Mouse (Mus musculus) CH12.LX (cell line): Measurements from ENCODE around the gene Mark2.

Experiments used
- EP300 ChIP-seq: IDR thresholded peaks from 2 replicates; pipeline ENCODE4 v1.6.1; 2011; ENCODE audit warnings: low read length, improper control_type of control experiment
- HCFC1 ChIP-seq: IDR thresholded peaks from 2 replicates; pipeline ENCODE4 v1.6.1; 2012; ENCODE audit warnings: low read depth, mild to moderate bottlenecking, inconsistent platforms, low read length, improper control_type of control experiment
- IRF4 ChIP-seq: IDR thresholded peaks from 2 replicates; pipeline ENCODE4 v1.6.1; 2014; ENCODE audit warnings: low read depth, mild to moderate bottlenecking, inconsistent platforms, low read length, improper control_type of control experiment
- MAZ ChIP-seq: IDR thresholded peaks from 2 replicates; pipeline ENCODE4 v1.6.1; 2012; ENCODE audit warnings: low read depth, mild to moderate bottlenecking, inconsistent platforms, low read length, improper control_type of control experiment, moderate library complexity
- POLR2A ChIP-seq: IDR thresholded peaks from 2 replicates; pipeline ENCODE4 v1.6.1; 2011; ENCODE audit warnings: low read depth, mild to moderate bottlenecking, improper control_type of control experiment, low read length
- SMC3 ChIP-seq: IDR thresholded peaks from 2 replicates; pipeline ENCODE4 v1.6.1; 2011; ENCODE audit warnings: low read depth, low read length, improper control_type of control experiment

- TF ChIP-seq MAZ (peak; percentile 82), POLR2A (no peak), SMC3 (peak; percentile 92), EP300 (no peak), IRF4 (peak; percentile 21; the same call in 1 of the 2 replicates), HCFC1 (no peak)
Observed at GRCm38 (mm10) chr19:7345235-7345755, 3.6 kb upstream of the Mark2 start.
